Mouse (Mus musculus): ENCODE data around the gene Esr1.

Gene Esr1

DNA sequence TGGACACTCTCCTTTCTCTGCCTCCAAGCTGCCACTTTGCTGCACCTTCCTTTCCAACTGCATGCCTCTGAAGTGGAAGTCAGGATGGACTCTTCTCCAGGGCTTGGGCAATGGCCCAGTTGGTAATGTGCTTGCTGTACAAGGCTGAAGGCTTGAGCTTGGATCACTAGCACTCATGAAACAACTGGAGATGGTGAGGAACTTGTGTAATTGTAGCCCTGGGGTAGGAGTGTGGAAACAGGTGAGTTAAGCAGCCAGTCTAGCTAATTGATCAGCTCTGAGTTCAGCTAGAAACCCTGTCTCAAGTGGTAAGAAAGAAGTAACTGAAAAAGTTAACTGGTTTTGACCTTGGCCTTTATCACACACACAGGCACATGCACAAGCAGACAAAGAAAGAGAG lies 229.6 kb downstream of the Esr1 start:
- in situ Hi-C loops (cut with MseI, MboI): no loop called here

DNA sequence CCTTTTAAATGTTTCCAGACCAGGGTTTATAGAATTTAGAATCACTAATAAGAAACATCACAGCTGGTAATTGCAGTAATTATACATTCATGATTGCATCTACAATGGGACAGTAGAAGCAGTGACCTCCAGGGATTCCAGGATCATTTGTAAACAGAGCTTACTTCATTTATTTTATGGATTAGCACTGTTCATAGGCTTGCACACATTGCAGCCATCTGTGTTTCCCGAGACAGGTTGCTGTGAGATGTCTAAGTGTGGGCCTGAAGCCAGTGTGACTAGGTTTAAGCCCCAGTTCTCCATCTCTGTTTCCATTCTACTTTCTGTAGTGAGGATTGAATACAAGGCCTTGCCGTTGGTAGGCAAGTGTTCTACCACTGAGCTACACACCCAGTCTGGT lies 236.1 kb downstream of the Esr1 start:
- in situ Hi-C loops (cut with MseI, MboI): no loop called here

DNA sequence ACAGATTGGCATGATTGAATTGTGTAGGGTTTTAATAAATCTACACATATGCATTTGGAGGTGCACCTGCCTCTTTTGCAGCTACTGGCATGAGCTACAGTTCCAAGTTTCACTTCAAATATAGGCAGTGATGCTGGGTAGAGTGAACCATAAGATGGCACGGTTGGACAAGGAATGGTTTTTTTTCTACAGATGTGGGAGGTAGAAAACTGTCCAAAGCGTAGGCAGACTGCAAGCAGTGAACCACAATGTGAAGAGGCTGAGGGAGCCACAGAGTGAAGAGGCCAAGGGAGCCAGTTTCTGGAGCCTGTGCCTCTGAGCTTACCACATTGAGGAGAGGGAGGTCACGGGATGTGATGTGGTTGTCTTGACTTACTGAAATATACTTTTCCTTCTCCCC lies 238.5 kb downstream of the Esr1 start:
- in situ Hi-C loops (cut with MseI, MboI): no loop called here

DNA sequence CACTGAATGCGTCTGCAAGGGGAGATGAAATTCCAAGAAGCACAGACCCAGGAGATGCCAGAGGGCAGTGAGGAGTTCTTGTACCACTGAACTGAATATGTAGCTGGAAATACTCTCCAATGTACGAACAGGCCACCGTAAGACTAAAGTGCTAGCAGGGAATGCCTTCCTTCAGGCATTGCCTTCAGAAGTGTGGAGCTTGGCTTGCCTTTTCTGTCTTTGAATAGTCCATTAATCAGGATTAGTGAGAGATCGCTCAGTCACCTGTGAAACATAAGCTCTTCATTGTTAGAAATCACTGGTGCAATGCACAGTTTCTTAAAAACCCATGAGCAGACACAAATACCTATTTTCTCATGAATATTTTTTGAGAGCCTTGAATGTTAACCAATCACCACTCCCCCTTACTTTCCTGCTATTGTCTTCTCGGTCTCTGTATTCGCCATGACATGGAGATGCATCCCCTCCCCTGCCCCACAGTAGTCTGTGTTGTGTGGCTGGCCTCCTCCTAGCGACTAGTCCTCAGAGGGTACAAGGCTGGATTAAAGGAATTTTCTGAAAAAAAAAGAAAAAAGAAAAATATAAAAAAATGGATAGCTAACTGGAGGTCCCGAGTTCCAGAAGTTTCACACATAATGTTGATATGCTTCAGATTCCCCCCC lies 263.8 kb downstream of the Esr1 start:
- in situ Hi-C loops (cut with MseI, MboI): no loop called here

DNA sequence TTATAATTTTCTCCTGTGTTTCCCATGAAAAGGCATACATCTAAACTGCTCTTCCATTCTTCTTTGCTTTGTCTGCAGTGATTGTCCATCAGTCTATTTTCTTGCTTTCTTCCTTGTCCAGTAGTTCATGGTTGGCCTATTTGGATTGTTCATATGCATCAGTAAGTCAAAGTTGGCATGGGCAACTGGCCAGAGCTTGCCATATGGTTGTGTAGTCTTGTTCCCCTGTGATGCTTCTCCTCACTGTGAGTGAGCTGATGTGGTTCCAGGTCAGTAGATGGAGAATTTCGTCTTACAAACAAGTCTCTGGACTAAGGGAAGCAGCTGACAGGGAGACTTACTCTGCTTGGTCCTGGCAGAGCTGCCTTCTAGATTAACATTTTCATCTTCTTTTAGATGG lies 270.0 kb downstream of the Esr1 start:
- in situ Hi-C loops (cut with MseI, MboI): no loop called here

DNA sequence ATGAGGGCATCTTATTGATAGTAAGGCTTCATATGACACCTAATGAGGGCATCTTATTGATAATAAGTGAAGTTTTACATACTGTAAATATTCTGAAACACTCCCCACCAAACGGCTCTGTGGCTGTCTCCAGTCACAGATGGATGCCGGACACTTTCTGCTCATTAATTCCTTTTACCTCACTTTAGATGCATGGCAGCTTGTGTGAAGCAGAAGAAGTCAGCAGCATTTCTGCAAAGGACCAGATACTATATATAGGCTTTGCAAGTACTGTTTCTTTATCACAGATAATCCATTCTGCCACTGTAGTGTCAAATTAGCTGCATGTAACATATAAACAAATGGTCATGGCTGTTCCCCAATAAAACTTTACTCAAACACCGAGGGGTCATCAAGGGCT lies 274.1 kb downstream of the Esr1 start:
- in situ Hi-C loops (cut with MseI, MboI): no loop called here

DNA sequence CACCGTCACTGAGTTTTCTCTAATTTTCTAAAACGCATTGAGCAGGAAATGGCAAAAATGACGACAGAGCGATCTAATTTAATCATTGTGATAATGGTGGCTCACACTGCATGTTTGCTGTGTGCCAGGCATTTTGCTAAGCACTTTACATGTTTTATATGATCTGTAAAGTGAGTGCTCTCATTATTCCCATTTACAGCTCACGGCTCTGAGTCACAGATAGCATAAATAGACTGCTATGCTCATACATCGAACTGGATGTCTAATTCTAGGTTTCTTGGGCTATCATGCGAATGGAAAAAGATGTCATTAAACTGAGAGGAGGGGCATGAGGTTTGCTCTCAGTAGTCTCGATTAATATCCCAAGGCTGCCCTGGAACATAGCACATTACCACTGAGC lies 274.6 kb downstream of the Esr1 start:
- in situ Hi-C loops (cut with MseI, MboI): no loop called here

DNA sequence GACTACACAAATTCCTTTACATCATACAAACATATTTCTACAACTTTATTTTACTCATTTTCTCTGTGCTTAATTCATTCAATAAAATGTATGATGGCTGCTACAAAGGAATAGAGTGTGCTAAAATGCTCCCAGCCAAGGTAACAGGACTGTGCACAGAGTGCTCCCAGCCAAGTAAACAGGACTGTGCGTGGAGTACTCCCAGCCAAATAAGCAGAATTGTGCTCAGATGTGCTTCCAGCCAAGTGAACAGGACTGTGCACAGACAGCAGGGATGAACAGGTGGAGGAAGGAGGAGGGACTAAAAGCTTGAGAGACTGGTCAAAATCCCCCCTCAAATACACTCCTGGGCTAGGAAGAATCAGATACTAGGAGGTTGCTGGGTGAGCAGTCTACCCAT lies 282.1 kb downstream of the Esr1 start:
- in situ Hi-C loops (cut with MseI, MboI): no loop called here

DNA sequence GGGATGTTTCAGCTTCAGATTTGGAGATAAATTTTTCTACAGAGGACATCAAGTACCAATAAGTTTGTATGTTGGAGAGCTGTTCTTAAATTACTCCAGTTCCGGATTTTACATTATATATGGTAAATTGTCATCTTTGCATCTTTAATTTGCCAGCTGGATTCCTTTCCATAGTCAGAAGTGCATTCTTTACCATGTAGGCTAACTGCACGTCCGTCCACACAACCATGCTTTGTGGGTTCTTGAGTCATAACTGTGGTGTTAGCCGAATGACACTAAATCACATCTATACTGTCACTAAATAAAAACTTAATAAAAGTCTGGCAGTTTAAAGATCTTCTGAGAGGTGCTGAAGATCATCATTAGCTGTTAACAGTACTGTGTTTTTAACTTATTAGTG lies 286.4 kb downstream of the Esr1 start:
- in situ Hi-C loops (cut with MseI, MboI): no loop called here

DNA sequence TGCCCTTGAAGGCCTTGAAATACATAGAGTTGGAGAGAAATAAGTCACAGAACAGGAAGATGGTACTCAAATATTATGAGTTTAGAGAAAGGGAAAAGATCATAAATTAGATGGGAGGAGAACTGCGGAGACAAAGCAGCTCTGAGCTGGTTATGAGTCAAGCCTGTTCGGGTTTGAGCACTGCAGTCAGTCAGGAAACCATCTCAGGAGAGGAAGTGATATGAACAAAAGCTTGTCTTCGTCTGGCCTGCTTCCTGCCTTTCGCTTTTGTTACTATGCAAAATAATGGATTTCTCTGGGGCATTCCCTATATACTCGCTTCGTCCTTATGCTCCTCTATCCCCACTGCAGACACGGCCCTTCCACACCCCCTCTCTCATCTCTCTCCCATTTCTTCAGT lies 288.9 kb downstream of the Esr1 start:
- in situ Hi-C loops (cut with MseI, MboI): no loop called here

DNA sequence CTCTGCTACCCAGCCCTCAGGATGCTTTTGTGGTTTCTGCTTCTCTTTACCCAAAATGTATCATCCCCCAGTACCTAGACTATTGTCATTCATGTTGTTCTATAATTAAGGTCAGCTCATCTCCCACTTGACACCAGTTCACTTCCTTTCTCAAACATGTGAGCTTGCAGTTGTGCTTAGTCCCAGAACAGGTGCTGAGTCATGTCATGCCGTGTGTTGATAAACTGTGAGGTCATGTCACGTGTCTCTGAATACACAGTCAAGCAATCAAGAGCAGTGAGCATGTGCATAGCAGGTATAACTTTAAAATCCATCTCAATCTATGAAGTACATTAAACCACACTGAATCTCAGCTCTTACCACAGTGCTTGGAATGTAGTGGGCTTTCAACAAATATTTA lies 297.9 kb downstream of the Esr1 start:
- in situ Hi-C loops (cut with MseI, MboI): no loop called here

DNA sequence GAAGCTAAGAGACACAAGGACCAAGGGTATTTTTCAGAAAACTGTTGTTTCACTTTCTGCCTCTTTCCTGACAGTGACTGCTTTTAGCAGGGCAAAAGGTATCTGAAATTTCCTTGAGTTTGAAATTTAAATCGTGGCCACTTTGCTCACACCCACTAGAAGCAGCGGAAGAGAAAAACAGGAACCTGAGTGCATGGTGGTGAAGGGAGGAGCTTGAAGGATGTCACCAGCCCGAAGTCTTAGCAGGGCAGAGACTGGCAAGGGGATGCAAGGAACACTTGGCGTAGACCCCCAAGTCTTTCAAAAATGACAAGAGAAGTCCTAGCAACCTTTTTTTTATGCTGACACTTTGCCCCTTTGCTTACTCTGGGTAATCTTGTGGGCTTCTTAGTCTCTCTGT lies 299.1 kb downstream of the Esr1 start:
- in situ Hi-C loops (cut with MseI, MboI): no loop called here

DNA sequence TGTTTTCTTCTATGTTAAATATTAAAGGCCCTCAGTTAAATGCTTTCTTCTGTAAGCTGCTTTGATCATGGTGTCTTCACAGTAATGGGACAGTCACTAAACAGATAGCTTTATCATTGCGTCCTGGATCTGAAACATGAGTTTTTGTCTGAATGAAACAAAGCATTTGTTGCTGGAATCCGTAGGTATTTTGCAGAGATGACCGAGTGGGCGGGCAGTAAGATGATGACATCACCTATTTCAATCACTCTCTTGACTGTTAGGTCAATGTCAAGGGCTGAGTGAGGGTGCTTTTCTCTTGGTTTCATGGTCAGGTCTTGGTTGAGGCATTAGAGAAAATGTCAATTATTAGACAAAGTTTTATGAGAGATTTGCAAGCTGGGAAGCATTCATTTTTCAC lies 307.7 kb downstream of the Esr1 start:
- in situ Hi-C loops (cut with MseI, MboI): no loop called here

DNA sequence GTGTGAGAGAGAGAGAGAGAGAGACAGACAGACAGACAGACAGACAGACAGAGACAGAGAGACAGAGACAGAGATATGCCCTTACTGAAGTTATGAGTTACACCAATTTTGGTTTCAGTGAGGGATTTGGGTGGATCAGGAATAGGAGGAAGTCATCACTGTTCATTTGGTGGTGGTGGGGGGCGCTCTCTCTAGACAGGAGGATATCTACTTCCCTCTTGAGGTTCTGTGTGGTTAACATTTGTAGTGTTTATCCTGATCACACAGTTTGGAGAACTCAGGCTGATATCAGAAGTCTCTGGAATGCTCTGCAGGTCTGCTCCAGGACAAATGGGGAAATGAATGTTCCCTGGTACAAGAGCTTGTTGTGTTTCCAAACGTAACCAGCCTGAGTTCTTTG lies 312.2 kb downstream of the Esr1 start:
- in situ Hi-C loops (cut with MseI, MboI): no loop called here

DNA sequence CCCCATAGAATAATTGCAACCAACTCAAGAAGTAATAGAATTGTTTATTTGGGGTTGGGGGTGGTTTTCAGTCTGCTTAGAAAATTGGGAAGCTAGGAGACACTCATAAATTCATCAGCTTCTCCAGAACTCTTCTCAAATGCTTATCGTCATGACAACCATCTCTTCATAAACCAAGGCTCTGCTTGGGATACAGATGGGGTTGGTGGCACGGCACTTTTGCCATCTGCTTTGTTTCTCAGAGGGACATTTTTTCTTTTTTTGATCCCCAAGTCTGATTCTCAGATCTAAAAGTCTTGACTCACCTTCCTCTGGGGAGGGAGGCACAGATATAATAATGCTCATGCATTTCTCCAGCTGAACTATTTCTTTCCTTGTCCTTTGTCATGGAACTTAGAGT lies 313.0 kb downstream of the Esr1 start:
- in situ Hi-C loops (cut with MseI, MboI): no loop called here

DNA sequence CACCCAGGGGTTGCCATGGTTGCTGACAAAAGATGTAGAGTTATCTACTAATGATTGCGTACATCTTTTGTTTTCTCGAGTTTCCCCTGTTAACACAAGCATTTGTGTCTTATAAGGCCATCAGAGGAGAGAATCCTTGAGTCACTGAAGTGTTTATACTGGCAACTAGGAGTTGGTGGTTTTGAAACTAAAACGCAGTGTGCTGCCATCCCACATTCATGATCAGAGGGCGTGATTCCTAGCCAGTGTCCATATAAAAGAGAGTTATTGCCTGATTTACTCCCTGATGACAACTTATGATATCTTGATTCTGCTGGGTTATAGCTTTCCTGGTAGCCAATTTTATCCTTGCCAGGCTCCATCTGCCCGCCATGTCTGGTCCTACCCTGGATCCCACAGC lies 331.8 kb downstream of the Esr1 start:
- in situ Hi-C loops (cut with MseI, MboI): no loop called here

DNA sequence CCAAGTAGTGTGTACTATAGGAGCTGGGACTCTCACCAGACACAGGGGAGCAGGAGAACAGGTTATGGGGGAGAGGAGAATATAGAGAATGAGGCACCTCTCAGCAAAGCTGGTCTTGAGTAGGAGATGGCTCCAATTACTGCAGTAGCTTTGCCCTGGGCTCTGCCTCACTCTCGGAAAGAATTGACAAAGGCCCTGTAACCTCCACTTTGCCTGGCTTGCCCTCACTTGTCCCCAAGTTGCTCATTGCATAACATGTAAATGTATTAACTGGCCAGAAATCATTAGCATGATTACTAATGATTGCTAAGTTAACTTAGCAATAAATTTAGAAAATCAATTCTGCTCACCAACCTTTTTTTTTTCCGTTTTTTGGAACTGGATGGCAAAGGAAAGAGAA lies 333.3 kb downstream of the Esr1 start:
- in situ Hi-C loops (cut with MseI, MboI): no loop called here

DNA sequence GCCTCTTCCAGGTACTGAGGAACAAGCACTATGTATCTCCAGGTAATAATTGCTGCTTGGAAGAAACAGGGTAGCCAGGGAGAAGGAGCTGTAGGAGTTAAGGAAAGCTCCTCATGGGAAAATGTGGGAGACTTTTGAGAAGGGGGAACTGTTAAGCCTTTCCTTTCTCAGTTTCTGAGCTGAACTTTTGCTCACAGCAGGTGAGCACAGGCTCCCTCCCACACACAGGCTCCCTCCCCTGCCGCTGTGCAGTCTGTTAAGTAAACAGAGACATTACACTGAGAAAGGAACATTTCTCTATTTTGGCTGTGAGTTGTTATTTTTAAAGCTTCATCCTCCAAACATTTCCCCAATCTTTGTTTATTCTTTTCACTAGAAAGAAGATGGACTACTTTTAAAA lies 354.4 kb downstream of the Esr1 start:
- in situ Hi-C loops (cut with MseI, MboI): no loop called here

DNA sequence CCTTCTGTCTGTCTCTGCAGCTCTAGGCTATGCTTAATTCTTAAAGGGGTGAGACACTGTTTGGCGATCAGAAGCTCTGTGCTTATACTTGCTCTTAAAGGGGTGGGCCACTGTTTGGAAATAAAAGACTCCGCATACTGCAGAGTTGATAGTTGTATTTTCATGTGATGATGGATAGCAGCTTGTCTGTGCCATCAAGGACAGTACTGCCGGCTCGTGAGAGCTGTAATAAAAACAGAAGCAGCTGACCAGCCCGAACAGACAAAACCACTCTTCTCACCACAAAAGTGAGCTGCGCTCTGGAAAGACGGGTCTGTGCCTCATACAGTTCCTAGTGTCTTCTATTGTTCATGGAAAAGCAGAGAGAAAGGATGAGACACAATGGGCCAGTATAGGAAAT lies 359.8 kb downstream of the Esr1 start:
- in situ Hi-C loops (cut with MseI, MboI): no loop called here

DNA sequence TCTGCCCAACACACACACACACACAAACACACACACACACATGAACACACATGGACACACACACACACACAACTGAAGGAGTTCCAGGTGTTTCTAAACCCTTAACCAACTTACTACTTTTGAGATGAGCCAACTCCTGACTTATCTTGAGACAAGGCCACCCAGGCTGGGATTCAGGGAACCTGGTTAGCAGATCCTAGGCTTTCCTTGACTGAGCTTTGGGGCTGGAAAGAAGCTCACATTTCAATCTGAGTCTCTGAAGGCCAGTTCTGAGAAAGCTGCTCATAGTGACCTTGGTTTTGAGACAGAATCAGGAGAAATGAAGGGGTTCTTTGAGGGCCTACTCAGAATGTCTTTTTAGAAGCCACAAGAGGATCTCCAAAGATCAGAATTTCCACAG lies 360.2 kb downstream of the Esr1 start:
- in situ Hi-C loops (cut with MseI, MboI): no loop called here

DNA sequence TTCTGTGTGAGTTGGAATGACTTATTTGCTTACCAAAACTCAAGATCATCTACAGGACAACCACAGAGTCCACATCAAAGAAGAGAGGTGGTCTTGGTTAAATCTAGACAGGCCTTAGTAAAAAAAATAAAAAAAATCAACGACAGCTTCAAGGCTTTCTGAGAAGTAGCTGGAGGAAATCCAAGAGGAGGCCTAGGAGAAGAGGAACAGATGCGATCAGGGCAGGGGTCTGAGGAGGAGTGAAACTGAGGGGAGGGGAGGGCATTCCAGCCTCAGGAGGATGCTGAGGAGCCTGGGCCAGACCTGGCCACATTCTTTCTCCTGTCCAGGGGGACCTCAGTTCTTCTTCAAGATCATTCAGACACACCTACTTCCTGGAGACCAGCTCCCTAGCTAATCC lies 360.6 kb downstream of the Esr1 start:
- in situ Hi-C loops (cut with MseI, MboI): no loop called here

DNA sequence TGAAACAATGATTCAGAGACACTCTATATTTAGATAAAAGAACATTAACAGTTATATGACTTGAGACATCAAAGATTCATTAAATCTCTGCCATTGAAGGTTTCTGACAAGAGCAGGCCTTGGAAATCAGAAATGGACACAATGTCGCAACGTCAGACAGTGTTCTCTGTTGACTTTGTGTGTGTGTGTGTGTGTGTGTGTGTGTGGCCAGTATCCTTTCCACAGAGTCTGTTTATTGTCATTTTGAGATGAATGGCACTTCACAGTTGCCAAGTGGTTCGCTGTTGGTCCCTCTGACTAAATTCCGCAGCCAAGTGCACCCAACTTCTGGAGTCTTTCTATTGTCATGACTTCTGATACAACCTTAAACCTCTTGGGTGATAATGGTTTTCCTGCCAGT lies 362.9 kb downstream of the Esr1 start:
- in situ Hi-C loops (cut with MseI, MboI): no loop called here

DNA sequence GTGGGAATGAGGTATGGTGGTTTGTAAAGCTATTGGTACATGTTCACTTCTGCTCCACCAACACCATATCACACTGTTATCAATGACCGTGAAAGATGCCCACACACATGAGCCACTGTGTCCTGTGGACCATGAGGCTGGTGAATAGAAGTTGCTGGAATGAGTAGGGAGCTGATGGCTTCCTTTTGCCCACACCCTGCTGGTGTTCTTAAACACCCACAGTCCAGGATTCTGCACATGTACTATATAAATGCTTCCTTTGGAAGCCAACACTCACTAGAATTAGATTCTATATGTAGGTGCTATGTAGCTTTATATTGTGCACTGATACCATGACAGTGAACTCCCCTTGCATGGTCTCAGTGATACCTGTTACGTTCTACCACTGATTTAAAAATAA lies 365.2 kb downstream of the Esr1 start:
- in situ Hi-C loops (cut with MseI, MboI): no loop called here

DNA sequence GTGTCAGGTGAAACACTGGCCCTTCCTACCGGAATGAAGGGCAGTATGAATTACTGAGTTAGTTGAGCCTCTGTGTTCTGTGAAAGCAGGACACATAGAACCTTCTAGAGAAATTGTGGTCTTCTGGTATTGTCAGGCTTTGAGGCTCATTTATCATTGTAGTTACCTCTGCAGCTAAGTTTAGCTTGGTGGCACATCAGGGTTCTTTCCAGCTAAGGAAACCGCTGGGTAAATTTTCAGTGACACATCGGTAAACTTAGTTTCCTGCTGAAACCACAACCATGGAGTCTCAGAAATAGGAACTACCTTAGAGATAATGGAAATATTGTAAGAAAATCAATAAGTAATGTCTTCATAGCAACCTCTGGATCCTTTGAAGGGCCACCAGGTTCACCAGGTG lies 366.0 kb downstream of the Esr1 start:
- in situ Hi-C loops (cut with MseI, MboI): no loop called here

DNA sequence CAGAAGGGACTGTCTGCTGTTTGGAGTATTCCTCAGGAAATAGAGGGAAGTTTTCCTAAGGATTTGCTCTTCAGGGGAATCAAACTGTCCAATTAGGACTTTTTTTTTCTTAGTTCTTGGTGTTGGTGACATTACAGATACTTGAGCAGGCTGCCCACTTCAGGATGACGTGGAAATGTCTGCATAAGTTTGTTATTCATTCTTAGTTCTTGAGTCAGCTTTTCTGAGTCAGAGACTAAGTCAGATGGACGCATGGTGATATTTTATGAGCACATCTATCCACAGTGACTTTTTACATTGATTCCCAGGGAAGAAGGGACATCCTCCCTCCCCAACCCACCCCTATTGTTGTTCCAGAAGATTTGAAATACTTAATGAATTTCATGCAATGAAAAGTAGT lies 372.5 kb downstream of the Esr1 start:
- in situ Hi-C loops (cut with MseI, MboI): no loop called here

All from mouse trophoblast stem cell (cell line).